Mouse (Mus musculus) midbrain, embryonic 10.5 days (tissue): ENCODE results near the gene Dhx29. TPM values are rescaled to one million over a fixed set of nuclear protein-coding genes. Genes with fewer than 3 reads are reported as not detected.
A peak's percentile ranks its signal among the peaks of the same experiment; 100 is the strongest.

Experiments
- DNase-seq: peaks from one replicate; pipeline ENCODE4 v3.0.0-alpha.2; 2017; ENCODE audit warnings: low spot score
- H3K27ac ChIP-seq: fragments of 300-500 bp; sonication (generic); replicated peaks from 2 replicates; pipeline ENCODE4 v1.5.1; 2016; ENCODE audit warnings: mild to moderate bottlenecking
- H3K27me3 ChIP-seq: fragments of 300-500 bp; sonication (generic); 2 replicates; pipeline ENCODE4 v1.6.1; 2016; ENCODE audit warnings: low read depth, mild to moderate bottlenecking; ENCODE audit not compliant: poor library complexity, severe bottlenecking
- H3K36me3 ChIP-seq: fragments of 300-500 bp; sonication (generic); 2 replicates; pipeline ENCODE4 v1.6.1; 2016; ENCODE audit warnings: mild to moderate bottlenecking, moderate library complexity
- H3K4me1 ChIP-seq: fragments of 300-500 bp; sonication (generic); 2 replicates; pipeline ENCODE4 v1.6.1; 2016
- H3K4me3 ChIP-seq: fragments of 300-500 bp; sonication (generic); 2 replicates; pipeline ENCODE4 v1.5.1; 2016; ENCODE audit warnings: mild to moderate bottlenecking, moderate library complexity
- H3K9me3 ChIP-seq: fragments of 300-500 bp; sonication (generic); replicated peaks from 2 replicates; pipeline ENCODE4 v1.6.1; 2016; ENCODE audit warnings: mild to moderate bottlenecking
- WGBS: fragments of 180-500 bp; shearing (Covaris S2); methylation state at CpG from one replicate; pipeline ENCODE4 v1.1.7; 2016; 5-methylcytosine and 5-hydroxymethylcytosine counted together
- polyA plus RNA-seq: library from polyadenylated mRNA; unstranded; fragments of >200 nt; fragmentation: Nextera tagmentation; extraction: Ambion mirVana; gene quantifications from 2 replicates; pipeline ENCODE4 v1.2.1, GENCODE M21; 2016

Dhx29 gene
- 32.5 and 34.1 TPM in 2 replicates for polyA plus RNA-seq

GRCm38 (mm10) chr13:112927287-112928001 is at the start of gene Dhx29, which contains the start of gene Mtrex:
Gene Dhx29 (plus strand): TSS chr13:112927454.
Gene Mtrex (minus strand): TSS chr13:112927398.
- WGBS: under 1% methylated on average over 57 of the region's 57 CpGs
- Histone ChIP-seq H3K27me3 (no peaks in the 10 kb centered on the region), H3K36me3 (peaks cover 40% of the 10 kb centered on the region), H3K4me1 (peaks cover 24% of the 10 kb centered on the region), H3K4me3 (peak within 1 kb of the TSS; percentile 86), H3K27ac (peak within 1 kb of the TSS; percentile 91), H3K9me3 (no peaks in the 10 kb centered on the region)
- peak; percentile 99 for DNase-seq

GRCm38 (mm10) chr13:112887234-112887633 is 40.0 kb upstream of the Dhx29 start:
- no peak for DNase-seq
- Histone ChIP-seq H3K27ac (no peak overlapping the region), H3K36me3 (peaks cover 100% of the 10 kb centered on the region), H3K9me3 (no peaks in the 10 kb centered on the region), H3K27me3 (no peaks in the 10 kb centered on the region), H3K4me3 (no peak overlapping the region), H3K4me1 (no peaks in the 10 kb centered on the region)
- WGBS: 93% methylated on average over 12 of the region's 12 CpGs

GRCm38 (mm10) chr13:112902176-112902575 is 25.1 kb upstream of the Dhx29 start:
- no peaks in the 10 kb centered on the region for H3K9me3 ChIP-seq
- H3K27ac ChIP-seq: no peak overlapping the region
- no peak overlapping the region for H3K4me3 ChIP-seq
- no peaks in the 10 kb centered on the region for H3K4me1 ChIP-seq
- WGBS: 91% methylated on average over 3 of the region's 3 CpGs
- H3K27me3 ChIP-seq: no peaks in the 10 kb centered on the region
- H3K36me3 ChIP-seq: peaks cover 98% of the 10 kb centered on the region
- no peak for DNase-seq

DNA sequence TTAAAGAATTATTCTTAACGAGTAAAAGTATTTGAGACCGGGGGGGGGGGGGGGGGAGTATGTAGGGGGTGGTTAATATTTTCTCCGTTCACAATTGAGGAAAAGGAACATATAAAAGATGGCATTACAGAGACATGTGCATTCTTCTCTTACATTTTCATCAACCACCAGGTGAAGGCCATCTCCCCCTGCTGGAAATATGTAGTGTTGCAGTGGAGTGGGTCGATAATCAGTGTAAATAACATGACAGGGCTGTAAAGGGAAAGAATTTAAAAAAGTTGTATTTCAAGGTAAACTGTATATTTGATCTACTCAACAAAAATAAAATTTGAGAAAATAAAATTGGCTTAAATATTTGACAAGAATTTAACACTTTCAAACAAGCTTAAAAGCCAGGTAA is 17.6 kb upstream of the Dhx29 start:
- Histone ChIP-seq H3K36me3 (peaks cover 92% of the 10 kb centered on the region), H3K9me3 (no peaks in the 10 kb centered on the region), H3K4me1 (no peaks in the 10 kb centered on the region), H3K27ac (no peak overlapping the region), H3K27me3 (no peaks in the 10 kb centered on the region), H3K4me3 (no peak overlapping the region)
- DNase-seq: no peak
- WGBS: 77% methylated on average over 4 of the region's 4 CpGs

GRCm38 (mm10) chr13:112910434-112910833 is 16.8 kb upstream of the Dhx29 start:
- Histone ChIP-seq H3K9me3 (no peaks in the 10 kb centered on the region), H3K4me1 (no peaks in the 10 kb centered on the region), H3K4me3 (no peak overlapping the region), H3K27me3 (no peaks in the 10 kb centered on the region), H3K27ac (no peak overlapping the region), H3K36me3 (peaks cover 91% of the 10 kb centered on the region)
- 88% methylated on average over 4 of the region's 4 CpGs for WGBS
- DNase-seq: no peak

DNA sequence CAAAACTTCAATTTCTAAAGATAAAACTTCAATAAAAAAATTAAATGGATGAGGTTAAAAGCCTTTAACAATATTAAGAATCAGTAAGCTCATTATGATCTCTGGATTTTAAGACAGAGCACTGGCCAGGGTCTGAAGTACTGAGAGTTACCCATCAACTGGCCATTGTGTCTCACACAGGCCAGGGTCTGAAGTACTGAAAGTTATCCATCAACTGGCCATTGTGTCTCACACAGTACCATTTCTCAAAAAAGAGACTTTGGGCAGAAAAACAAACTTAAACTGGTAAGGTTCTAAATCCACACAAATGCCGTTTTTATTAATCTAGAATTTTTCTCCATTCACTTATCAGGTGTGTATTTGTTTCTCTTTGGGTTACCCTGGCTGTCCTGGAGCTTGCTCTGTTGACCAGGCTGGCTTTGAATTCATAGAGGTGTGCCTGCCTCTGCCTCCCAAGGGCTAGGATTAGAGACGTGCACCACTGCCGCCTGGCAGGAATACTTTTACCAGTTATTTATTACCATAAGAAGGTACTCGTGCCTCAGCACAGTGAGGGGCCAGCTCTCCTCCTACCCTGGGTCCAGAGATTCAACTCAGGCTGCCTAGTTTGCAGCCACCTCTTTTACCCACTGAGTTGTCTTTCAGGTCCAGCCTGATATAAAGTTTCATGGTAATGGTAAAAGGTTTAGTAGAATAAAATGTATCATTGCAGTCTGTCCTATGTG is 8.0 kb upstream of the Dhx29 start:
- no peak for DNase-seq
- H3K27me3 ChIP-seq: no peaks in the 10 kb centered on the region
- 86% methylated on average over 4 of the region's 4 CpGs for WGBS

DNA sequence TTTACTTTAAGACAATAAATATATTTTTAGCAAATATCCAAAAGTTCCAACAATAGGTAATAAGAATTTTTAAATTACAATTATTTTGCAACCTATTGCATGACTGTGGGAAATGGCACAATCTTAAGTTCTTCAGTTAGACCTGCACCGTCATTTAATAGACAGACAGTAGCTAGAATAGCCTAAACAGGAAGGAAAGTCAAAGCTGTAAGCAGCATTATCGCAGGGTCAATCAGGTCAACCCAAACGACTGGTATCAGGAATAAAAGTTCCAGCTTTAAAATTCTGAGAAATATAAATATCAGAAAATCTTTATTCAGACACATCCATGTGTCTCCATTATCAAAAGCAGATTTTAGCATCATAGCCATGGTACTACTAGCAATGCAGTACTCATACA is 6.3 kb upstream of the Dhx29 start:
- H3K27me3 ChIP-seq: no peaks in the 10 kb centered on the region
- peaks cover 68% of the 10 kb centered on the region for H3K36me3 ChIP-seq
- H3K9me3 ChIP-seq: no peaks in the 10 kb centered on the region
- H3K27ac ChIP-seq: no peak overlapping the region
- H3K4me3 ChIP-seq: no peak overlapping the region
- H3K4me1 ChIP-seq: peaks cover 8% of the 10 kb centered on the region
- 94% methylated on average over 3 of the region's 3 CpGs for WGBS
- no peak for DNase-seq

More for the DNA sequence above, 8.0 kb upstream of the Dhx29 start:
- Histone ChIP-seq H3K36me3 (peaks cover 75% of the 10 kb centered on the region), H3K4me3 (no peak overlapping the region), H3K9me3 (no peaks in the 10 kb centered on the region), H3K27ac (no peak overlapping the region), H3K4me1 (no peaks in the 10 kb centered on the region)

DNA sequence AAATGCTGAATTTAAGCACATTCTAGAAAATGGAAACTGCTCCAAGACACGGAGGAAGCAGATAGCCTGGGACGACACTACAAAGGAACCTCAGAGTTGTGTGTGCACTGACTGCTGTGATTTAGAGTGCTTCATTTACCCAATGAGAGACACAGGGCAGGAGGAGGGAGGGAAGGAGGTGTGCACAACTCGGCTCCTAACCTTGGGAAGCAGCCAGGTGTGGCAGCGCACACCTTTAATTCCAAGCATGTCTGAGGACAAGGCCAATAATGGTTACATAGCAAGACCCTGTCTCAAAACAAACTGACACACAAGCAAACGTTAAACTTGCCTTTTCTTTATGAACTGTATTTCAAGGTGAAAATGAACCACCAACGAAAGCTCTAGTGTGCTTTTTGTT is 2.0 kb upstream of the Dhx29 start:
- no peak for DNase-seq
- WGBS: 88% methylated on average over 6 of the region's 6 CpGs
- H3K9me3 ChIP-seq: no peaks in the 10 kb centered on the region
- 0 out of 2 replicates have a peak overlapping the region, but pooled peaks have one; percentile 4 for H3K4me3 ChIP-seq
- peaks cover 24% of the 10 kb centered on the region for H3K4me1 ChIP-seq
- peaks cover 31% of the 10 kb centered on the region for H3K36me3 ChIP-seq
- no peak overlapping the region for H3K27ac ChIP-seq
- no peaks in the 10 kb centered on the region for H3K27me3 ChIP-seq

DNA sequence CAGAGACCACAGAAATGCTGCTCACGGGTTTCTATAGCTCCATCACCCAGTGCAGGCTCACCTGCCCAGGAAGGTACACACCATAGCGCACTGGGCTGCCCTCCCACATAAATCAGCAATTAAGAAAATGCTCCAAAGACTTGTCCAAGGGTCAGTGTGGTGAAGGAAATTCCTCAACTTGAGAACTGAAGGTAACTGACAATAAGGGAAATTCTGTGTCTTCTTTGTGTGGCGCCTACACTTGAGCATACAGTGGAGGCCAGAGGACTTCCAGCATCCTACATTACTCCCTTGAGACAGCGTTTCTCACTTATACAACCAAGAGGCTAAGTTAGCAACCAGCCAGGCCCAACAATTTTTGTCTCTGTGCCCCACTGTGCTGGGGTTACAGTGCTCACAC is 1.3 kb upstream of the Dhx29 start:
- WGBS: 86% methylated on average over 4 of the region's 4 CpGs
- no peak for DNase-seq
- Histone ChIP-seq H3K4me3 (peak overlapping the region; percentile 86), H3K36me3 (peaks cover 32% of the 10 kb centered on the region), H3K27me3 (no peaks in the 10 kb centered on the region), H3K27ac (no peak overlapping the region), H3K9me3 (no peaks in the 10 kb centered on the region), H3K4me1 (peaks cover 24% of the 10 kb centered on the region)

DNA sequence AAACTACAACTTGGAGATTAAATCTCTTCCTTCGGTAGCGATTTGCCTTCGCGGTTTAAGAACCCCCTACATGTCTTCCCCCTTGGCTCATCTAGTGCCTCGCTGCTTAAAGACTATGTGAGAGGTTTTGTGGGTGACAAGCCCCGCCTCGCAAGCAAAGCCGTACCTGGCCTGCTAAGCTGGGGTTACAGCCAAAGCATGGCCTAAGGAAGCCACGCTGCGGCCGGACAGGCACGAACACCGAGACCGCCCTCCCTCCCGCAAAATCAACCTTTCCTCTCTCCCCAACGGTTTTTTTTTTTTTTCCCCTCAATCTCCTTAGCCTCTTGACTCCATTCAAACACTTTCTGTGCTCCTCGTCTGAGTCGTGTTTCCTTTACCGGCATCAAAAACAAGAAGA is 458 bp upstream of the Dhx29 start:
- Histone ChIP-seq H3K4me3 (peak overlapping the region; percentile 86), H3K36me3 (peaks cover 35% of the 10 kb centered on the region), H3K4me1 (peaks cover 24% of the 10 kb centered on the region), H3K9me3 (no peaks in the 10 kb centered on the region), H3K27me3 (no peaks in the 10 kb centered on the region), H3K27ac (peak overlapping the region; percentile 91)
- DNase-seq: no peak
- under 1% methylated on average over 19 of the region's 19 CpGs for WGBS

- Histone ChIP-seq H3K4me3 (peak overlapping the region; percentile 86), H3K9me3 (no peaks in the 10 kb centered on the region), H3K27me3 (no peaks in the 10 kb centered on the region), H3K4me1 (peaks cover 24% of the 10 kb centered on the region), H3K36me3 (peaks cover 43% of the 10 kb centered on the region), H3K27ac (peak overlapping the region; percentile 91)
- 10% methylated on average over 8 of the region's 8 CpGs for WGBS
- DNase-seq: no peak
These were observed 899 bp downstream of the Dhx29 start for GRCm38 (mm10) chr13:112928038-112928668.

DNA sequence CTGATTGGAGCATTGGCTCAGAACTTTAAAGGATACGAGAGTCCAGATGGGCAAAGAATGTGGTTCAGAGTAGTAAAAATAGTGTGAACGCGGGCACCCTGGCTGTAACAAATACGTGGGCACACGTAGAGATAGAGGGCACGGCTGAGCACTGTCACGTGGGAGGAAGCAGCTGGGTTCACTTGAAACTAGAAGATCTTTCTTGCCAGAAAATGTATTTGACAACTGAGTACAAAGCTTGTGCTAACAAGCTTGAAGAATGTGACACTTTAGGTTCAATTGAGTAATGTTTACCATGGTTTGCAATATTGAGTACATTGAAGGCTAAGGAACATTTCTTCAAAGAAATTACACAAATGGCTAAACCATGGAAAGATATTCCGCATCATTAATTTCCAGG is 10.9 kb downstream of the Dhx29 start:
- Histone ChIP-seq H3K27ac (no peak overlapping the region), H3K27me3 (no peaks in the 10 kb centered on the region), H3K36me3 (peaks cover 86% of the 10 kb centered on the region), H3K4me1 (no peaks in the 10 kb centered on the region), H3K9me3 (no peaks in the 10 kb centered on the region), H3K4me3 (no peak overlapping the region)
- no peak for DNase-seq
- WGBS: 94% methylated on average over 8 of the region's 8 CpGs
